Mouse (Mus musculus) spleen, postnatal 10 days (tissue): ENCODE measurements around the gene Wfdc12.

ENCODE experiments used
- DNase-seq, 2 experiments: peaks; one replicate each; pipeline ENCODE4 v3.0.0; 2021 to 2022; ENCODE audit warnings: low spot score in 2 of 2

Wfdc12 gene

DNA sequence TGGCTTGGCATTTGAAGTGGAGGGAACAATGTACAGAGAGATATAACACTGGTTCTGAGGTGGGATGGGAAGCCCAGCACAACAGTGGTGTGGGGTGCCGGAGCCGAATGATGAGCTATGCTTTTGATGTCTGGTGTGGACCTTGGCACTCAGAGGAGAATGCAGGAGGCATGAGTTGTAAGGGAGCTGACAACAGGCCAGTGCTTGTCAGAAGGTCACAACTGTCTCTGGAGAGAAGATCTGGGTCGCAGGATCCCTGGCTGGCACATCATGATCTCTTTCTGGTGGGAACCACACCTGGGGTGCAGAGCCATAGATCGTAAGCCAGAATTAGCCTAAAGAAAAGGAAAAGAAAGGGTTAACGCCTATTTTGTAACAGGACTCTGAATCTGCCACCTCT is 12.6 kb downstream of the Wfdc12 start:
- DNase-seq: no peak

DNA sequence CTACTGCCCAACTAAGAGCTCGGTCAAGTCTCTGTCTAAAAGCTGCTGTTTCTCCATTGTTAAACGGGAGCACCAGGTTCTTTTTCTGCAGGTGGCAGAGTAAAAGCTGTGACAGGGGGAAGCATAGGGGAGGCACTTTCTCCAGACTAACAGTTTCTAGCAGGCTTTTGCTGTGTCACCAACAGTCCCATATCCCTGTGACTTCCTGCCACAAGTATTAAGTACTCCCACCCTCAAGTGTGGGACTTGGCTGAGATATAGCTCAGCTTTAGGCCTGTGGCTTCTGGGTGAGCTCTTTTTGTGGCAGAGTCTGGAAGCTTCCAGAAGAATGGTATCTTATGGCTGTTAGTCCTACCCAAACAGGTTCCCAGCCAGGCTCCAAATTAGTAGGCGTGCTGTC is 14.6 kb downstream of the Wfdc12 start:
- DNase-seq: no peak

DNA sequence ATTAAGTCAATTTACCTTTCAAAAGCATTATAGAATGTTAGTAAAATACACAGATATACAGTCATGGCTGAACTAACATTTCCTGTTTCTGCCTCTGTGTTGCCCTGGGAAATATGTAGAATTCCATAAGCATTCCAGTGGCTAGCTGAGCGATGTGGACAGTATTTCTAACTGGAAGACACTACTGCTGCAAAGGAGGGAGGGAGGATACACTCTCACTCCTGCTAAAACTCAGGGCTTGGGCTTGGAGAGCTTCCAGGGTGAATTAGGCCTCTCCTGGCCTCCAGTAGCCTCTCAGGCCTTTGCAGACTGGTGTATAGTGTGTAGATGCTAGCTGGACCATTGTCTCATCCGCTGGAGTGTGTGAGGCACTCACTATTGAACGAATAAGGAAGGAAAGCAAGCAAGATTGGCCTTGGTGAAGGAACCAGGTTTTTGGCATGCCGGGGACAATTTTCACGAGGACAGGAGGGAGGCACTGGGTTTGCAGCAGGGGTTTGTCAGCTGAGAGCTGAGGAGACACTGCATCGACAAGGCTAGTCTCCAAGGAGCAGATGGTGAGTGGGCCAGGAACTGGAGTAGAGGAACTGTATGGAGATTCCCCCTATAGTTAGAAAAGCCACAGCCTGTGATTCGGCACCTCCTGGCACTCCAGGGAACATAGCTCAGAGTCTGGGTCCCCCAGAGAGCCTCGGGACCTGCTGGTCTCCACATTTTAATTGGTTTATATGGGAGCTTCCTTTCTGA is 15.6 kb downstream of the Wfdc12 start:
- no peak for DNase-seq

GRCm38 (mm10) chr2:164173394-164173793 is 17.0 kb downstream of the Wfdc12 start:
- DNase-seq: no peak

DNA sequence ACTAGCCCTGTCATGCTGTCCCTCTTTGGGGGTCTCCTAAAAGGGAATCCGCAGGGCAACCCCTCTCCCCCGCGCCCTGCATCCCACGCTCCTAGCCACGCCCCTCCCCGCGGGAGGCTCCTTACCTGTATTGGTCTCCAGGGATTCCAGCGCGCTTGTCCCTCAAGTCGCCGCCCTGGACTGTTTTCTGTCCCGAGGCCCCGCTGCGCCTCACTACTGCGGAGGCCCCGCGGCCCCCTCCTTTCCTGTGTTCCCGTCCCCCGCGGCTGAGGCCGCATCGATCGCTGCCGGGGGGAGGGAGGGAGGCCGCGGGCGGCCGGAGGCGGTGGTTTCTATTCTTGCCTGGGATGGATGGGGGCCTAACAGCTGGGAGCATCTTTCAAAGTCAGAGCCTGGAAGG is 19.5 kb downstream of the Wfdc12 start, which contains the start of gene Kcns1:
Kcns1 (minus strand) TSS at position 212 of the 400 bp plus-strand sequence.
- no peak for DNase-seq

- DNase-seq: no peak
Measured at GRCm38 (mm10) chr2:164170326-164170725, 20.1 kb downstream of the Wfdc12 start.

GRCm38 (mm10) chr2:164168571-164168946 is 21.8 kb downstream of the Wfdc12 start:
- peak in 1 of 2 experiments; percentile 26 for DNase-seq

DNA sequence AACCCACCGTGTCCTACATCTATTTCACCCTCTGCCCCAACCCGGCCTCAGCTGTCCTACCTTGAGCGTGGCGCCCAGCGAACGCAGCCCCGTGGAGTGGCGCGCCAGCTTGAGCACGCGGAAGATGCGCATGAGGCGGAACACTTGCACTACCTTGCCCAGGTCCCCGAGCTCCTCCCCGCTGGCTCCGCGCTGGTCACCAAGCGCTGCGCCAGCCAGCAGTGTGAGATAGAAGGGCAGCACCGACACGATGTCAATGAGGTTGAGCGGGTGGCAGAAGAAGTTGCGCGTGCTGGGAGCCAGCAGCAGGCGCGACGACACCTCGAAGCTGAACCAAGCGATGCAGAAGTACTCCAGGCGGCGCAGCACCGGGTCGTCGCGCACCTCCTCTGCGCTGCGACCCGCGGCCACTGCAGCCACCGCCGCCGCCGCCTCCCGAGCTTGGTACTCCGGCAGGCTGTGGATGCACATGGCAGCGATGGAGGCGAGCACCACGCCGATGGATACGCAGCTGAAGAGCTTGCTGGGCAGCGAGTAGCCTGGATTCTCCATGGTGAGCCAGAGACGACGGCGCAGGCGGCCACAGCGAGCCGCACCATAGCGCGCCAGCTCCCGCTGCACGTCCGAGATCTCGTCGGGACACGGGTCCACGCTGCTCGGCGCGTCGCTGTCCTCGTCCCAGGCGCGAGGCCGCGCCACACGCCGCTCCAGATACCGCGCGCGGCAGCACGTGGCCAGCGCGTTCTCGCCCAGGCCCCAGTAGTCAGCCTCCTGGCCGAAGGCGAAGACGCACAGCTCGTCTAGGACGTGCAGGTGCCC is 22.4 kb downstream of the Wfdc12 start:
- no peak for DNase-seq

DNA sequence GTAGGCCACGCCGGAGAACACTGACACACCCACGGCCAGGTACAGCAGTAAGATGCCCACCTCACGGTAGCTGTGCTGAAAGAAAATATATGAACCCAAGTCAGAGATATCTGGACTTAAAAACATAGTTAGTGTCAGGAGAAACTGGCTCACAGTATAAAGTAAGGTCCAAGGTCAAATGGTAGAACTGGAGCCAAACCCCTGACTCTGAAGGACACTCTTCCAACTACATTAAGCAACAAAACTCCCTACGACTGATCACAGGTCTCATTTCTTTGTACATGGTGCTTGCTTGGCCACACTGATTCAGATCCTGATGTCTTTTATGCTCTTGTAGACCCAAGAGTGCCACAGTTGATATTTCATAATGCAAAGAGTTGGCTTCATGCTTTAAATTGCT is 25.5 kb downstream of the Wfdc12 start:
- no peak for DNase-seq

DNA sequence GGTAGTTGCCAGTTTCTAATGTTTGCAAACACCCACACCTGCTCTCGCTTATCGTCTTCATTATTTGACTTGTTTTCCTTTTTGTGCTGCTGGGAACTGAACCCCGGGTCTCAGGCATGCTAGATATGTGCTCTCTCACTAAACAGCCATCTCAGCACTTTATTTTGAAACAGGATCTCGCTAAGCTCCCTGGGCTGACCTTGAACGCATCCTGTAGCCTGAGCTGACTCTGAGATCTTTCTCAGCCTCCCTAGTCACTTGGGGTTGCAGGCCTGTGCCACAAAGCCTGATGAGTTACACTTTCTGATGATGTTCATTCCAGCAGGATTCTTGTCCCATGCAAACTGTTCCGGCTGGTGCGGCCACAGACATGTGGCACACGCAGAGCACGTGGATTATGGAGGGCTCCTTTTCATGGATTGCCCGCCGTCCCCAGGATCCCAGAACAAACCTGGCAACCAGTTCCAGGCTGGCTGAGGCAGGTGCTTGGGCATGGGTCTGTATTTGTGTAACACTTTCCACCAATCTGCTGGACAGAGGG is 28.8 kb downstream of the Wfdc12 start:
- DNase-seq: no peak

GRCm38 (mm10) chr2:164158838-164159237 is 31.6 kb downstream of the Wfdc12 start:
- DNase-seq: no peak

DNA sequence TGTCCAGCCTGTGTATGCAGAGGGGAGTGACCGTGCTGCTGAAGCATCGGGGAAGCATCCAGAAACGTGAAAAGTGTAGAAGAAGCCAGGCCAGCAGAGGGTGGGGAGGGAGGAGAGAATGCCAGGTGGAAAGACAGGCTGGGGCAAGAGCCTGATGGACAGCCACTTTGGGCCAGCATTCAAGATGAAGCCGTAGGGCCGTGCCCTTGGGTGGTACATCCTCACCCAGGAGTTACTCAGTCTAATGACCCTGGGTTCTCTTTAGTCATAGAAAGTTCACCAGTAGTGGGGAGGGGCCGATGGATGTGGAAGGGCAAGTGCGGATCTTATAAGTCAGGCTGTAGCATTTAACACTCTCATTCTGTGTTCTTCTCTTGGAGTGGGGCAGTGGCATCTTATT is 34.2 kb downstream of the Wfdc12 start:
- no peak for DNase-seq

GRCm38 (mm10) chr2:164154007-164154406 is 36.4 kb downstream of the Wfdc12 start:
- DNase-seq: no peak

- no peak for DNase-seq
Measured at GRCm38 (mm10) chr2:164152341-164152740, 38.1 kb downstream of the Wfdc12 start.

GRCm38 (mm10) chr2:164150086-164150760 is 40.2 kb downstream of the Wfdc12 start:
- no peak for DNase-seq

DNA sequence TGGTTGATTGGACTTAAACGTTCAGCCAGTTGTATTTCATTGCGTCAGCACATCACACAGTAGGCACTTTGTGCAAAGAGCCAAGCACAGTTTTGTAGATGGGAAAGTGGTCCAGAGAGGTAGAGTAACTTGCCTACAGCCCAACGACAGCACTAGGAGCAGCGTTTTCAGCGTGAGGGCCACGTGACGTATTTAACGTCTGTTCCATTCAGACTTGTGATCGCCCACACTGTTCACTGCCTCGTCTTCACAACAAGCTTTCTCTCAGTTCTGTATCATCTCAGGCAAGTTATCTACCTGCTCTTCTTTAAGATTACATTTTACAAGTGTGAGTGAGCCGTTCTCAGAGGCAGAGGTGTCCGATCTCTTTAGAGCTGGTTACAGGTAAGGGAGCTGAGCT is 43.9 kb downstream of the Wfdc12 start:
- DNase-seq: no peak

- DNase-seq: no peak
Measured at GRCm38 (mm10) chr2:164144541-164144940, 45.9 kb downstream of the Wfdc12 start.

DNA sequence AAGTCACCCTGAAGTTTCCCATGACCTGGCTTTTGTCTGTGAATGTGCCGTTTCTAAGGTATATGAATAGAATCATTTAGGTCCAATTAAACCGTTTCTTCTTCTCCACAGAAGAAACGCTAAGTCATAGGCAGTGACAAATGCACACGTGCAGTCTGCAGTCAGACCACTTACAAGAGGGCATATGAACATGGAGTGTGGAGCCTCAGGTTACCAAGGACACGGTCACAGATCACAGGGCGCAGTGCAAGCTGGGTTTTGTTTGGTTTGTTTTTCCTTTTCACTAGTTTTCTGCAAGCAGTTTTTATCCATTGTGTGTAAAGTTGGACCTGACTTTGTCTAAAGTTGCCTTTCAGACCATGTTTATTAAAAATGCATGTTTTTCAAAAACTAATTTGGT is 46.4 kb downstream of the Wfdc12 start:
- DNase-seq: no peak

DNA sequence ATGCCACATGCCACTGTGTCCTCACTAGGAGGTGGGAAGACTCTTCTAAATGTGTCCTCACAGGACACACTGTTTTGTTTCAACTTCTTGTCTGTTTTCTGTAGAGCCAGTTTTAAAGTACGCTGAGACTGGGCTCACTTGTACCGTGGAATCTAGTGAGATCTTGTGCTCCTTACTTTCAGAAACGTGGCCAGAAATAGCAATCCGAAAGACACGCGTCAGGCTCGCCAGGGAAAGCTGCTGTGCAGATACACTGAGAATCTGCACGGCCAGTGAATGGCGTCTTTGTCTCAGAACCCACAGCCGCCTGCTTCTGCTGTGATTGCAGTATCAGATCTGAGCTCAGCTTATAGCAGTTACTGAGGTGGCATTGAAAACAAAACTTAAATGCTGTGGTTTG is 48.4 kb downstream of the Wfdc12 start:
- DNase-seq: no peak
